Mouse (Mus musculus): Measurements from ENCODE around the gene Kirrel2.

DNA sequence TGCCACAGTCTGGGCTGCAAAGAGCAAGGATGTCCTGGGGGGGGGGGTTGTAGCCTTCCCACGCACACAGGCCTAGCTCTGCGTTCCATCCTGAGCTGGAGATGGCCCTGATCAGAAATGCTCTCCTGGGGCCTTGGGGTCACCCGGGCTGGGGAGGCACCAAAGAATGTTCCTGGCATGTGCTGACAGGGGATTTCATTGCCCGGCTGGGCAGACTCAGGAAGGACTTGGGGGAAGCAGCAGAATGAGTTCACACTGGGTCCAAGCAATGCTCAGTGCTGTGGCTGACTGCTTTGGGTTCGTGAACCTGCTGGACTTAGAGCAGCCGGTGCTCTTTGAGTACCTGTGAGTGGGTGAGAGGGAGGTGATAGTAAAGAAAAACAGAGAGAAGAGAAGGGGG is 2.0 kb upstream of the Kirrel2 start:
- TF ChIP-seq POLR2A (IDR thresholded peaks at IDR 0.05; ENCODE audit: low read depth, low read length) (no peak), CTCF (IDR thresholded peaks at IDR 0.05; ENCODE audit: extremely low read depth, insufficient read length, insufficient replicate concordance, low read depth, low read length) (no peak)
